Mouse (Mus musculus) ovary, adult 10 weeks (tissue): ENCODE data around the gene Olfr1371. TPM values are rescaled to one million over a fixed set of nuclear protein-coding genes. Genes with fewer than 3 reads are reported as not detected.

Experiments
- polyA plus RNA-seq: library from polyadenylated mRNA; stranded (reverse); fragments of 350-450 nt; fragmentation: Illumina TruSeq; extraction: RNeasy Lipid Tissue Mini Kit (QIAGEN cat#74804); gene quantifications from one replicate; pipeline ENCODE4 v1.2.3, GENCODE M21; 2014

Gene Olfr1371
- not detected for polyA plus RNA-seq

GRCm38 (mm10) chr11:52213887-52214286, at the start of gene Olfr1371:
Gene Olfr1371, minus strand, starts transcription at chr11:52213987.

DNA sequence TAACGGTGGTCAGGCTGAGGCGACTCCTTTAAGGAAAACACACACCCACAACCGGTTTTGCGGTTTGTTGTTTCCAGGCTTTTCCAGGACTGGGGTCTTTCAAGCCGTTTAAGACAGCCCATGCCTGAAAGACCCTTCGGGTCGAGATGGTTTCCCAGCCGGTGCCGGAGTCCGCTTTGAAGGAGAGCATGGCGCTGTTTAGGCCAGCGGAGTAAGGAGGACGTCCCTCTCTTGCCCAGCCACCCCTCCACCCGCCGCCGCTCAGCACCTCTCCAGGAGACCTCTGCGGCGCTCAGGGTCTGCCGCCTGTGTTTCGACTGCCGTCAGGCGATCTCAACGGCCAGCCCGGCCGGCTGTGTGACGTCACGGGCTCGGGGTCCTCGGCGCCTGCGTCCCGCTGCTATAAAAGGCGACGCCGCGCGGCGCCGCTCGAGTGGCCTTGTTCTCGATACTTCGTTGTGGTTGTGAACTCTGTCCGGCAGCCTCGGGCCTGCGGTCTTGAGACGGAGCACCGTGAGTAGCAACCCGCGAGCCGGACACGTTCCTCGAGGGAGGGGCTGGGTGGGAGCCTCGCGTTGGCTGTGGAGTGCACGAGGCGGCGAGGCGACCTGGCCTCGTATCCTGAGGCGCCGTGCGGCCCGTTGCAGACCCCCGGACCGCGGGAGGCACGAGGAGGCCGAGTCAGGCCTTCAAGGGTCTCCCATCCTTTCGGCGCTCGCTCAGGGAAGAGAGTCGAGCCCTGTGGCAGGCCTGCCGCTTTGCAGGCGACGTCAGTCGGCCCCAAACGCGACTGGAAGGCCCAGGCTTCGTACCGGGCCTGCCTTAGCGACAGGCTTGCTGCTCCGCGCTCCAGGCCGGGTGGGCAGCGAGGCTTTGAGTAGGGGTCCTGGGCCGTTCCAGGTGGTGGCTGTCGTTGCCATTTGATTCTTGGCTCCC, 18.1 kb upstream of the Olfr1371 start, which contains the start of gene Skp1a:
Skp1a (plus strand) TSS at position 390 of the 936 bp plus-strand sequence.

Other genes with a start within 250 kb of the Olfr1371 start
- 60.2 TPM for gene Cdkn2aipnl, start 246.3 kb downstream of the Olfr1371 start, polyA plus RNA-seq
- gene Ube2b, start 213.2 kb downstream of the Olfr1371 start, polyA plus RNA-seq = 402 TPM
- 17.0 TPM for gene Cdkl3, start 209.8 kb downstream of the Olfr1371 start, polyA plus RNA-seq
- gene Ppp2ca, start 115.3 kb downstream of the Olfr1371 start, polyA plus RNA-seq = 161 TPM
- not detected for gene Olfr1373, start 68.5 kb downstream of the Olfr1371 start, polyA plus RNA-seq
- 1,268 TPM for gene Skp1a, start 18.0 kb upstream of the Olfr1371 start, polyA plus RNA-seq
- 29.5 TPM for gene Tcf7, start 69.0 kb upstream of the Olfr1371 start, polyA plus RNA-seq
- gene Vdac1, start 146.9 kb upstream of the Olfr1371 start, polyA plus RNA-seq = 249 TPM
- 247 TPM for gene 9530068E07Rik, start 182.4 kb upstream of the Olfr1371 start, polyA plus RNA-seq